Mouse (Mus musculus) mesoderm, embryonic 11.5 days (tissue): ENCODE measurements around the gene Pfas.
A peak's percentile ranks its signal among the peaks of the same experiment; 100 is the strongest.
"Not testable (repeated sequence)": the region's sequence is repeated elsewhere in the genome, so short reads cannot be mapped to it uniquely, and the experiment has no call there.

Experiments used
- DNase-seq: peaks from one replicate; pipeline ENCODE4 v3.0.0-alpha.2; 2012; ENCODE audit warnings: low read depth, low spot score

The Pfas gene

GRCm38 (mm10) chr11:68939451-68940304, 68.6 kb downstream of the Pfas start:
- peak; percentile 89 for DNase-seq

DNA sequence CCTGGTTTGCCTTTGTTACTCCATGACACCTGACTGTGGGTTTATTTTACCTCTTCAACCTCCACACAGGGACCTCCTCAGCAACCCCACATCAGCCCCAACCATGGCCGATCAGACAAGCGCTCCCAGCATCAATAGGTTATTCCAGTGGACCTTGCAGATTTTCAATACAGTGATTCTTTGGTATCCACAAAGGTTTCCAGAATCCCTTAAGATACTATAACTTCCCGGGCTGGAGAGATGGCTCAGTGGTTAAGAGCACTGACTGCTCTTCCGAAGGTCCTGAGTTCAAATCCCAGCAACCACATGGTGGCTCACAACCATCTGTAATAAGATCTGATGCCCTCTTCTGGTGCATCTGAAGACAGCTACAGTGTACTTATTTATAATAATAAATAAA, 71.3 kb downstream of the Pfas start:
- not testable (repeated sequence) for DNase-seq
